Mouse (Mus musculus): ENCODE measurements around the gene Myd88.
A peak's percentile ranks its signal among the peaks of the same experiment; 100 is the strongest.

DNA sequence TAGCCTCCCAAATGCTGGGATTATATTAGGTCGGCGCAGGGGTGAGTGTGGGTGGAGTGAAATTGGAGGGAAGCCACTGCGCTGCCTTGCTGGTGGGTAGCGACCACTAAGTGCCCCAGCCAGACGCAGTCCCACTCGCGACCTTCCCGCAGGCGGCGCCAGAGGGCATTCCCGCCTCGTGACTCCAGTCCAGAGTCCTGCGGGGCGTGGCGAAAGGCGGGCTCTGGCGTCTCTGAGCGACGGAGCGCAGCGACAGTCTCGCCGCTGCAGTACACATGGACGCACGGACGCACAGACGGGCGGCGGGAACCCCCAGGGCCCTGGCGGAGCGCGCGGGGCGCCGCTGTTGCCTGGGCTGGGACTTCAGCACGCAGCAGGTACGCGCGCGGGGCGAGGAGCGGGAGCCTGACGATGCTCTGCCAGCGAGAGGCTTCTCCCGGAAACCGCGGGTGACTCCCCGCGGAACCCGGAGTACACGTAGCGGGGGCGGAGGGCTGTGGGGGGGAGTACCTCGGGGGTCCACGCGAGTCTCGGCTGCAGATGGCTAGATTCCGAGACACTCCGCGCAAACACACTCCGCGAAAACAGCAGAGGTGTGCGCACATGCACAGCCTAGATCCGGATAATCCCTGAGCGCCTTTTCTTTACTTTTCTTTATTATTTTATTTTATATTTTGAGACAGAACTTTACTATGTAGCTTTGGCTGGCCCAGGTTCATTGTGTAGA is 16.3 kb upstream of the Myd88 start, which contains the start of gene Xylb:
- peak; percentile 61; the same call in 1 of the 2 replicates for TF ChIP-seq POLR2A (IDR thresholded peaks at IDR 0.05; ENCODE audit: borderline replicate concordance, insufficient read depth, low read length)
- peak; percentile 82 for TF ChIP-seq CTCF (IDR thresholded peaks at IDR 0.05; ENCODE audit: borderline replicate concordance, insufficient read depth, low read depth, low read length)
